Mouse (Mus musculus): Measurements from ENCODE around the gene Ezr. TPM values are rescaled to one million over a fixed set of nuclear protein-coding genes. Genes with fewer than 3 reads are reported as not detected.

Gene Ezr
- total and polyA plus RNA-seq, 2 experiments from 2014 or later: 44.7 to 62.4 TPM

DNA sequence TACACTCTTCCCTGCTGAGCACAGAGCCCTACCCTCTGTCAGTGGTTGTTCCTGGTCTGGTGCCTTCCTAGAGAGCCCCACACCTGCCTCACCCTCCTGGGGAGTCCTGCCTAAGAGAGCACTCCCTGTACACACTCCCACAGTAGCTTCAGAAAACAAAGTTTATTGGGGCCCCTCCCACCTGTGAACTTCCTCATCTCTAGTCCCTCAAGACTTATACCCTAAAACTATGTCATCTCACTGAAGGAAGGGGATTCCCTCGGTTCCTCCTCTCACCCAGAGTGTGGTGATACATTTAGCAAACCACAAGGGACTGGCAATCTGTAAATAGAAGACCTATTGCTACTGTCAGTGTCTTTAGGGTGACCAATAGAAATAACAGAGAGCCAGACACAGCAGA is 33.6 kb upstream of the Ezr start:
- H3K4me3 ChIP-seq (ENCODE audit: low read length): no peak overlapping the region
- DNase-seq (ENCODE audit: low spot score) (no peak), ATAC-seq (no peak)
- no peak for TF ChIP-seq CTCF (IDR thresholded peaks at IDR 0.05; ENCODE audit: low read depth)
- no peaks in the 10 kb centered on the region for H3K36me3 ChIP-seq (ENCODE audit: insufficient read depth, low read length)
- no peaks in the 10 kb centered on the region for H3K4me1 ChIP-seq (ENCODE audit: insufficient read depth, low read length)
- H3K9ac ChIP-seq (replicated peaks; ENCODE audit: low read length): no peak overlapping the region
- 0 out of 2 replicates have a peak, but pooled peaks cover 3% of the 10 kb centered on the region for H3K9me3 ChIP-seq (ENCODE audit: low read length)
- H3K27me3 ChIP-seq (ENCODE audit: insufficient read depth, low read length): no peaks in the 10 kb centered on the region
- no peak overlapping the region for H3K4me2 ChIP-seq (ENCODE audit: low read depth, low read length)
- 94% methylated on average over 1 of the region's 1 CpGs for WGBS
- H3K27ac ChIP-seq: no peak overlapping the region

DNA sequence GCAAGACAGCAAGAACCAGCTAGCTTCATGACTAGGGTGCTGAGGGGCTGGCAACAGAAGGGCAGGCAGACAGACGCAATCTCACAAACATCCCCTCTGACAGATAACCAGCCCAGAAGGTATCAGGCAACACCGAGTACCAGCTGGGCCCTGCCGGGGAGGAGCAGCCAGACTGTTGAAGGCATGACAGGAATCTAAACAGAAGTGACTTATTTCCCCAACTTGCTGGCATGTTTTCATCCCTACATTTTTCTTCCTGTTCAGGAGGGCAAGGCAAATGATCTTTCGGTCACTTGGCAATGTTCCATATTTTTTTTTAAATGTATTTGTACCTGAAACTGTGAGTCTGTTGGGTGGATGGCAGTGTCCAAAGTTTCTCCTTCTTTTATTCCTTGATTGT is 32.1 kb upstream of the Ezr start:
- no peak overlapping the region for H3K4me3 ChIP-seq (ENCODE audit: low read length)
- no peak overlapping the region for H3K4me2 ChIP-seq (ENCODE audit: low read depth, low read length)
- DNase-seq (ENCODE audit: low spot score) (peak; percentile 4), ATAC-seq (no peak)
- TF ChIP-seq CTCF (IDR thresholded peaks at IDR 0.05; ENCODE audit: low read depth): no peak
- H3K4me1 ChIP-seq (ENCODE audit: insufficient read depth, low read length): no peaks in the 10 kb centered on the region
- no peaks in the 10 kb centered on the region for H3K27me3 ChIP-seq (ENCODE audit: insufficient read depth, low read length)
- no peak overlapping the region for H3K27ac ChIP-seq
- 28% methylated on average over 4 of the region's 4 CpGs for WGBS
- H3K9me3 ChIP-seq (ENCODE audit: low read length): 0 out of 2 replicates have a peak, but pooled peaks cover 3% of the 10 kb centered on the region
- H3K9ac ChIP-seq (replicated peaks; ENCODE audit: low read length): no peak overlapping the region
- H3K36me3 ChIP-seq (ENCODE audit: insufficient read depth, low read length): no peaks in the 10 kb centered on the region

DNA sequence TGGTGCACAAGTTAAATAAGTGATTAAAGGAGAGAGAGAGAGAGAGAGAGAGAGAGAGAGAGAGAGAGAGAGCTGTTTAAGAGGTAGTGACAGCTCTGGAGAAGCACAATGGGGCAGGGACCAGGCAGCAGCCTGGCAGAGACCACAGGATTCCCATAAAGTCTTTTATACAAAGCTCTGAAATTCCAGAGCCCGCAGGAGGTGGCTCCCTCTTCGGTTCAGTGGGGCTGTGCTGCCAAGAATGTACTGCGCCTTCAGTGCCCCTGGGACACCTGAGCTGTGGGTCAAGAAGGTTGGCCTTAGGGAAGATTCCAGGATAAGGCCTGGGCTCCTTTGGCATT is 30.2 kb upstream of the Ezr start:
- H3K4me1 ChIP-seq (ENCODE audit: insufficient read depth, low read length): no peaks in the 10 kb centered on the region
- H3K27ac ChIP-seq: no peak overlapping the region
- WGBS: 8% methylated on average over 3 of the region's 3 CpGs
- H3K4me2 ChIP-seq (ENCODE audit: low read depth, low read length): no peak overlapping the region
- H3K9ac ChIP-seq (replicated peaks; ENCODE audit: low read length): no peak overlapping the region
- TF ChIP-seq CTCF (IDR thresholded peaks at IDR 0.05; ENCODE audit: low read depth): no peak
- no peaks in the 10 kb centered on the region for H3K36me3 ChIP-seq (ENCODE audit: insufficient read depth, low read length)
- ATAC-seq (no peak), DNase-seq (ENCODE audit: low spot score) (no peak)
- no peaks in the 10 kb centered on the region for H3K9me3 ChIP-seq (ENCODE audit: low read length)
- H3K27me3 ChIP-seq (ENCODE audit: insufficient read depth, low read length): no peaks in the 10 kb centered on the region
- no peak overlapping the region for H3K4me3 ChIP-seq (ENCODE audit: low read length)

GRCm38 (mm10) chr17:6811931-6812850 is 29.6 kb upstream of the Ezr start:
- no peak overlapping the region for H3K9ac ChIP-seq (replicated peaks; ENCODE audit: low read length)
- H3K27me3 ChIP-seq (ENCODE audit: insufficient read depth, low read length): no peaks in the 10 kb centered on the region
- H3K9me3 ChIP-seq (ENCODE audit: low read length): no peaks in the 10 kb centered on the region
- DNase-seq (ENCODE audit: low spot score) (no peak), ATAC-seq (no peak)
- no peak for TF ChIP-seq CTCF (IDR thresholded peaks at IDR 0.05; ENCODE audit: low read depth)
- H3K36me3 ChIP-seq (ENCODE audit: insufficient read depth, low read length): no peaks in the 10 kb centered on the region
- 36% methylated on average over 7 of the region's 7 CpGs for WGBS
- no peak overlapping the region for H3K4me2 ChIP-seq (ENCODE audit: low read depth, low read length)
- no peaks in the 10 kb centered on the region for H3K4me1 ChIP-seq (ENCODE audit: insufficient read depth, low read length)
- no peak overlapping the region for H3K27ac ChIP-seq
- H3K4me3 ChIP-seq (ENCODE audit: low read length): no peak overlapping the region

DNA sequence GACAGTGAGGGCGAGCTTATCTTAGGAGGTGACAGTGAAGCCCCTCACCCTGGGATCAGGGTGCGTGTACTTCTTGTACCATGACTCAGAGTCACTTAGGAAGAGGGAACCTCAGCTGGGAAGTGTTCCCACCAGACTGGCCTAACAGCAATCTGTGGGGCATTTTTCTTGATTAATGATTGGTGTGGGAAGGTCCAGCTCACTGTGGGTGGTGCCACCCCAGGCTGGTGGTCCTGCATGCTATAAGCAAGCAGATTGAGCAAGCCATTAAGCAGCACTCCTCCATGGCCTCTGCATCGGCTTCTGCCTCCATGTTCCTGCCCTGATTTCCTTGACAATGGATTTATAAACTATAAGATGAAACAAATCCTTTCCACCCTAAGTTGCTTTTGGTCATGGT is 26.7 kb upstream of the Ezr start:
- 69% methylated on average over 3 of the region's 3 CpGs for WGBS
- Histone ChIP-seq H3K36me3 (ENCODE audit: insufficient read depth, low read length) (no peaks in the 10 kb centered on the region), H3K4me1 (ENCODE audit: insufficient read depth, low read length) (no peaks in the 10 kb centered on the region), H3K27me3 (ENCODE audit: insufficient read depth, low read length) (no peaks in the 10 kb centered on the region), H3K4me2 (ENCODE audit: low read depth, low read length) (no peak overlapping the region), H3K4me3 (ENCODE audit: low read length) (no peak overlapping the region), H3K9ac (replicated peaks; ENCODE audit: low read length) (no peak overlapping the region), H3K27ac (no peak overlapping the region), H3K9me3 (ENCODE audit: low read length) (no peaks in the 10 kb centered on the region)
- no peak for TF ChIP-seq CTCF (IDR thresholded peaks at IDR 0.05; ENCODE audit: low read depth)
- DNase-seq (ENCODE audit: low spot score): no peak
- no peak for ATAC-seq

DNA sequence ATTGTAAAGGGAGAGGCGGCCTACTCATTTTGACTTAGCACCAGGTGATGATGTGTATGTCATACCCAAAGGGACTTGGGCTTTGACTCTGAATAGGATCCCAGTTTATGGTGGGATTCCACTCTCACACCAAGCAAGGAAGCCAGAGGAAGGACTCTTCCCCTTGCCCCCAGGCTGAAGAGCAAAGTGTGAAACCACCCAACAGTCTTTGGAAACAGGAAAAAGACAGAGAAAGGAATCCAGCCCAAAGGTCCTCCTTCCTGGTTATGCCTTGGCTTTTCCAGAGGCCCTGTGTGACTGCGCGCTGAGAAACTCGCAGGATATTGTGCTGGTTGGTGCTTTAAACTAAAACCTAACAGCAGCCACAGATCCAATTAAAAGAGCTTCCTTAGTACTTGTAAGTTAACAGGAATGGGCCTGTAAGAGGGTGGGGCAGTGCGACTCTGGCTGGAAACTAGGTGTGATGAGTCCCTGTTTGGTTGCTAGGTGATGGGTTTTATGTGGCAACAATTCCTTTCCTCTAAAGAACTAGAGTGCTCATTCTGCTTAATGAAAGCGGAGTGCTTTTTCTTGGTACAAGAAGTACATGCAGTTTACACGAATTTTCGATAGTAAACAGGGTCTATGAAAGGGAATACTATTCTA is 26.1 kb upstream of the Ezr start:
- peak; percentile 5 for DNase-seq (ENCODE audit: low spot score)
- Histone ChIP-seq H3K4me2 (ENCODE audit: low read depth, low read length) (no peak overlapping the region), H3K27ac (no peak overlapping the region), H3K9me3 (ENCODE audit: low read length) (no peaks in the 10 kb centered on the region), H3K4me3 (ENCODE audit: low read length) (no peak overlapping the region), H3K4me1 (ENCODE audit: insufficient read depth, low read length) (no peaks in the 10 kb centered on the region), H3K27me3 (ENCODE audit: insufficient read depth, low read length) (no peaks in the 10 kb centered on the region), H3K9ac (replicated peaks; ENCODE audit: low read length) (no peak overlapping the region), H3K36me3 (ENCODE audit: insufficient read depth, low read length) (no peaks in the 10 kb centered on the region)
- WGBS: 57% methylated on average over 8 of the region's 8 CpGs
- no peak for ATAC-seq
- no peak for TF ChIP-seq CTCF (IDR thresholded peaks at IDR 0.05; ENCODE audit: low read depth)
